Mouse (Mus musculus) midbrain, embryonic 16.5 days (tissue): Measurements from ENCODE around the gene Arap2. TPM values are rescaled to one million over a fixed set of nuclear protein-coding genes. Genes with fewer than 3 reads are reported as not detected.

Source experiments
- ATAC-seq: fragments of 200-750 bp; cut with Nextera tagmentation; 2 replicates; pipeline ENCODE4 v1.8.0; 2017; ENCODE audit warnings: moderate TSS enrichment
- H3K27ac ChIP-seq: fragments of 300-500 bp; sonication (generic); 2 replicates; pipeline ENCODE4 v1.5.1; 2014; ENCODE audit warnings: mild to moderate bottlenecking, low read length, mixed read lengths
- H3K27me3 ChIP-seq: fragments of 300-500 bp; sonication (generic); 2 replicates; pipeline ENCODE4 v1.6.1; 2014; ENCODE audit warnings: low read depth, low read length, mixed read lengths; ENCODE audit not compliant: control insufficient read depth, insufficient read depth
- H3K36me3 ChIP-seq: fragments of 300-500 bp; sonication (generic); 2 replicates; pipeline ENCODE4 v1.6.1; 2014; ENCODE audit warnings: mild to moderate bottlenecking, low read length, moderate library complexity, mixed read lengths; ENCODE audit not compliant: control insufficient read depth, insufficient read depth
- H3K4me1 ChIP-seq: fragments of 300-500 bp; sonication (generic); 2 replicates; pipeline ENCODE4 v1.6.1; 2014; ENCODE audit warnings: mild to moderate bottlenecking, low read length, mixed read lengths; ENCODE audit not compliant: control insufficient read depth, insufficient read depth
- H3K4me2 ChIP-seq: fragments of 300-500 bp; sonication (generic); 2 replicates; pipeline ENCODE4 v1.6.1; 2014; ENCODE audit warnings: mild to moderate bottlenecking, low read length, mixed read lengths
- H3K4me3 ChIP-seq: fragments of 300-500 bp; sonication (generic); 2 replicates; pipeline ENCODE4 v1.5.1; 2014; ENCODE audit warnings: low read depth, mild to moderate bottlenecking, low read length, moderate library complexity, mixed read lengths
- H3K9ac ChIP-seq: fragments of 300-500 bp; sonication (generic); 2 replicates; pipeline ENCODE4 v1.6.1; 2014; ENCODE audit warnings: low read depth, low read length, mixed read lengths
- H3K9me3 ChIP-seq: fragments of 300-500 bp; sonication (generic); replicated peaks from 2 replicates; pipeline ENCODE4 v1.6.1; 2014; ENCODE audit warnings: mild to moderate bottlenecking, low read length, mixed read lengths; ENCODE audit not compliant: control insufficient read depth, poor library complexity, severe bottlenecking
- WGBS: fragments of 180-500 bp; shearing (Covaris S2); extraction: QIAGEN DNeasy Blood & Tissue Kit; methylation state at CpG from one replicate; pipeline ENCODE4 v1.1.7; 2014; 5-methylcytosine and 5-hydroxymethylcytosine counted together
- polyA plus RNA-seq: library from polyadenylated mRNA; unstranded; fragments of >200 nt; fragmentation: Nextera tagmentation; extraction: Ambion mirVana; gene quantifications from 2 replicates; pipeline ENCODE4 v1.2.1, GENCODE M21; 2015

Arap2 gene
- 6.0 and 8.1 TPM in 2 replicates for polyA plus RNA-seq

GRCm38 (mm10) chr5:62765784-62766701, at the start of gene Arap2:
TSS of gene Arap2 (minus strand) at chr5:62766159.
- no peaks in the 10 kb centered on the region for H3K27me3 ChIP-seq
- H3K4me2 ChIP-seq: peak within 1 kb of the TSS; percentile 89
- WGBS: 0% methylated on average over 83 of the region's 106 CpGs
- H3K36me3 ChIP-seq: no peaks in the 10 kb centered on the region
- H3K9ac ChIP-seq: peak within 1 kb of the TSS; percentile 82
- H3K27ac ChIP-seq: peak within 1 kb of the TSS; percentile 11; the same call in 1 of the 2 replicates
- no peaks in the 10 kb centered on the region for H3K4me1 ChIP-seq
- H3K9me3 ChIP-seq: no peaks in the 10 kb centered on the region
- ATAC-seq: peak; percentile 91
- H3K4me3 ChIP-seq: peak within 1 kb of the TSS; percentile 82

GRCm38 (mm10) chr5:62815741-62816140, 49.8 kb upstream of the Arap2 start:
- WGBS: 70% methylated on average over 1 of the region's 1 CpGs
- no peak for ATAC-seq
- Histone ChIP-seq H3K9me3 (no peaks in the 10 kb centered on the region), H3K36me3 (no peaks in the 10 kb centered on the region), H3K4me1 (no peaks in the 10 kb centered on the region), H3K27me3 (no peaks in the 10 kb centered on the region), H3K4me3 (no peak overlapping the region), H3K9ac (no peak overlapping the region), H3K27ac (no peak overlapping the region), H3K4me2 (no peak overlapping the region)

- peak; percentile 14; the same call in 1 of the 2 replicates for ATAC-seq
- H3K9ac ChIP-seq: no peak overlapping the region
- no peak overlapping the region for H3K27ac ChIP-seq
- no peak overlapping the region for H3K4me3 ChIP-seq
- no peaks in the 10 kb centered on the region for H3K36me3 ChIP-seq
- WGBS: 47% methylated on average over 1 of the region's 1 CpGs
- H3K4me1 ChIP-seq: no peaks in the 10 kb centered on the region
- no peak overlapping the region for H3K4me2 ChIP-seq
- no peaks in the 10 kb centered on the region for H3K27me3 ChIP-seq
- no peaks in the 10 kb centered on the region for H3K9me3 ChIP-seq
Measured at GRCm38 (mm10) chr5:62814072-62814414, 48.1 kb upstream of the Arap2 start.

- Histone ChIP-seq H3K4me3 (no peak within 1 kb of the TSS), H3K9me3 (peaks cover 3% of the 10 kb centered on the region), H3K9ac (no peak within 1 kb of the TSS), H3K27ac (no peak within 1 kb of the TSS), H3K4me1 (no peaks in the 10 kb centered on the region), H3K4me2 (no peak within 1 kb of the TSS), H3K36me3 (no peaks in the 10 kb centered on the region), H3K27me3 (no peaks in the 10 kb centered on the region)
- ATAC-seq: peak; percentile 84
- 62% methylated on average over 6 of the region's 6 CpGs for WGBS
Measured at GRCm38 (mm10) chr5:62813402-62814071, 47.6 kb upstream of the Arap2 start, which contains the start of gene Dthd1. TSS of gene Dthd1 (plus strand) at chr5:62813823.

- Histone ChIP-seq H3K4me1 (no peaks in the 10 kb centered on the region), H3K36me3 (no peaks in the 10 kb centered on the region), H3K4me2 (no peak overlapping the region), H3K9ac (no peak overlapping the region), H3K27ac (no peak overlapping the region), H3K27me3 (no peaks in the 10 kb centered on the region), H3K9me3 (no peaks in the 10 kb centered on the region), H3K4me3 (no peak overlapping the region)
- 88% methylated on average over 1 of the region's 1 CpGs for WGBS
- ATAC-seq: no peak
Measured at GRCm38 (mm10) chr5:62792776-62793175, 26.8 kb upstream of the Arap2 start.

GRCm38 (mm10) chr5:62790921-62791564, 25.1 kb upstream of the Arap2 start:
- no peaks in the 10 kb centered on the region for H3K27me3 ChIP-seq
- no peak overlapping the region for H3K27ac ChIP-seq
- no peak overlapping the region for H3K9ac ChIP-seq
- ATAC-seq: no peak
- WGBS: 98% methylated on average over 5 of the region's 5 CpGs
- H3K4me1 ChIP-seq: no peaks in the 10 kb centered on the region
- H3K4me3 ChIP-seq: no peak overlapping the region
- no peaks in the 10 kb centered on the region for H3K36me3 ChIP-seq
- no peak overlapping the region for H3K4me2 ChIP-seq
- H3K9me3 ChIP-seq: no peaks in the 10 kb centered on the region

GRCm38 (mm10) chr5:62786809-62787208, 20.9 kb upstream of the Arap2 start:
- H3K4me3 ChIP-seq: no peak overlapping the region
- no peaks in the 10 kb centered on the region for H3K36me3 ChIP-seq
- H3K27ac ChIP-seq: no peak overlapping the region
- H3K4me1 ChIP-seq: no peaks in the 10 kb centered on the region
- no peak overlapping the region for H3K4me2 ChIP-seq
- H3K9me3 ChIP-seq: no peaks in the 10 kb centered on the region
- no peak overlapping the region for H3K9ac ChIP-seq
- WGBS: 84% methylated on average over 3 of the region's 3 CpGs
- no peaks in the 10 kb centered on the region for H3K27me3 ChIP-seq
- ATAC-seq: no peak

GRCm38 (mm10) chr5:62778682-62779081, 12.7 kb upstream of the Arap2 start:
- H3K4me3 ChIP-seq: no peak overlapping the region
- H3K27ac ChIP-seq: no peak overlapping the region
- H3K27me3 ChIP-seq: no peaks in the 10 kb centered on the region
- H3K4me1 ChIP-seq: no peaks in the 10 kb centered on the region
- peak; percentile 75 for ATAC-seq
- H3K36me3 ChIP-seq: no peaks in the 10 kb centered on the region
- no peaks in the 10 kb centered on the region for H3K9me3 ChIP-seq
- H3K9ac ChIP-seq: no peak overlapping the region
- WGBS: 50% methylated on average over 5 of the region's 5 CpGs
- H3K4me2 ChIP-seq: peak overlapping the region; percentile 17; the same call in 1 of the 2 replicates
